Mouse (Mus musculus): ENCODE results near the gene Tmem108.

Tmem108 gene

DNA sequence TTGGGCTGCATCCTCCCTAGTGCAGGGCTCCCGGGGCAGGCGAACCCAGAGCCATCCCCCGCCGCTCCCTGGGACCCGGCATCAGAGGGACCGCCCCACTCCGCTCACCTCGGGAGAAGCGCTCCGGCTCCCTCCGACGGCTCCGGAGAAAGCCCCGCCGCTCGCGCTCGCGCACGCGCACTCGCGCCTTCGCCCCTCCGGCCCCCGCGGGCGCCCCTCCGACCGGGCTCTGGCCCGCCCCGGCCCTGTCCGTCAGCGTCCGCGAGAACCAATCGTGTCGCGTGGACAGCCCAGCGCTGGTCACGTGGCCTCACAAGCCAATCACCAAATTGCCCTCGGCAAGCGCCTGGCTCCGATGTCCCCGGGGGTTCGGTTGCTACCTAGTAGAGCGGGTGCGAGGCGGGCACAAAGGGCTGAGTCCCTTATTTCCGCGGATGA is at the start of gene Tmem108:
Gene Tmem108, minus strand, starts transcription at position 191 of the 438 bp plus-strand sequence.
- peak; percentile 79 for DNase-seq

DNA sequence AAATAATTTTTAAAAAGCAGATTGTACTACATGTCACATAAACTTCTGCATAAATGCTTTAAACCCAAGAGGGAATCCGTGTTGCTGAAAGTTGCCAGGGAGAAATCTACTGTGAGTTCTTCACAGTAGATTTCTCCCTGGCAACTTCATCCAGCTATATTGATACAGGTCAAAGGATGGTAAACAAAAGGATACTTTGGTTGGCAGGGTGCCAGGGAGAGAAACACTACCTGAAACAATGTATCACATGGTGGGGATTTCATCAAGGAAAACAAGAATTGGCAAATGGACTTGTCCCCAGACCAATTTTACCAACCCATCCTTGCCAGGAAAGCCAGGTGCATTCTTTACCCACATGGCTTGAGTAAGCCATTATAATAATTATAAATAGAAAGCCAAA is 27.4 kb upstream of the Tmem108 start:
- DNase-seq = no peak

DNA sequence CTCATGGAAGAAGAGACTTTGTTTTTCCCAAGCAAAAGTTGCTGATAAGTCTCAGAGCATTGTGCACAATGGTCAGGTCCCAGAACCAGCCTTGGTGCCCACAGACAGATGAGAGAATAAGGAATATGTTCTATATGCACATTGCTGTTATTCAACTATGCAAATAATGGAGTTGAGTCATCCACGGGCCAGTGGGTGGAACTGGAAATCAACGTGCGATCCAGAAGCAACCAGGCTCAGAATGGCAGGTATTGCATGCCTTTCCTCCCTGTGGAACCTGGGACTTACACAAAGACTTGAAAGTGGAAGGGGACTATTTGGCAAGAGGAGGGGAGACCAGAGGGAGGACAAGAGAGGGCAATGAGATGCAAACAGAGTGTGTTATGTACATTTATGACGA is 22.5 kb upstream of the Tmem108 start:
- DNase-seq = no peak

DNA sequence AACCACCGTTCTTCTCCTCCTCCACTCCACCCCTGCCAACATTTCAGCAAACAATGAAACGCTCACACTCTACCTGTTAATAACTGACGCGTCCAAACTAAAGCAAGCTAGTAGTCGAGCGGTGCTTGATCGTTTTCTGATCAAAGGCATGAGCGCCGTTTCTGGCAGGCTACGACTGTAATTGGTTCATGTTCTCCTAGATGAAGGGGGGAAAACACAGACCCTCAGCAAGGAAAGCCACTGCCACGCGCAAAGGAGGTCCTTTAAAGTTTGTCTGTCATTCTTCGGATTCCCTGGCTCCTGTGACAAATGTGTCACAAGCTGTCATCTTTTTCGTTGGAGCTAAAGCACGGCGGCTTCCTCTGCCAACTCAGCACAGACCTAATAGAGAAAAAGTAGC is 21.6 kb upstream of the Tmem108 start:
- no peak for DNase-seq

DNA sequence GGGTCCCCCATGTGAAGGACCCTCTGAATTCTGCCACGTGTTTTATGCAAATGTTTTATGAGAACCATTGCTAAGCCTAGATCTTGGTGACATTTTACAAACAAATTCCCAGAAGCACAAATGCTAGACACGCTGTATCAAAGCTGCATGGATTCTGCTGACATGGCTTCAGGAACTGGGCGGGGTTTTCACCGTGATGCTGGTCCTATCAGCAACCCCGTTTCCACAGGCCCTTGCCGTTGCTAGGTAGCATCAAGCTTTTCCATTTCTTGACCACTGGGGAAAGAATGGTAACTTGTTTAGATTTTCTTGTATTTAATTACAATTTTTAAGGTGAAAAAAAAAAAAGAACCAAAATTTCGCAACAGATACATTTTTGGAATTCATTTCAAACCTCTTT is 20.7 kb upstream of the Tmem108 start:
- DNase-seq = no peak

DNA sequence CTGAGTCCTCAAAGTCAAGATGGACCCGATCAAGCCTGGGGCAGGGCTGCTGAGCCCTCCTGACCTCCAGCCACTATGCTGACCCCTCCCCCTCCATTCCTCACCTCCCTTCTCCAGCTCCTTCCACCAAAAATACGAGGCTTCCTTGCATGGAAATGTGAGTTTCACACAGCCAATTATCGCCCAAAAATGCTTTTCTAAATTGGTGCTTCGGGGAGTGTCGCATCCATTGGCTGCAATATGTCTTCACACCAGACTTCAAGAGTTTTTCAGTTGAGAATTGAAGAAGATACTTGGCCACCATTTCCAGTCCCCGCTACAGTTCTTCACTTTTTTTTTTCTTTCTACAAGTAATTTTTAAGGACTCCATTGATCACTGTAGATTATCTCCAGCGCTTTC is 19.8 kb upstream of the Tmem108 start:
- DNase-seq = no peak

DNA sequence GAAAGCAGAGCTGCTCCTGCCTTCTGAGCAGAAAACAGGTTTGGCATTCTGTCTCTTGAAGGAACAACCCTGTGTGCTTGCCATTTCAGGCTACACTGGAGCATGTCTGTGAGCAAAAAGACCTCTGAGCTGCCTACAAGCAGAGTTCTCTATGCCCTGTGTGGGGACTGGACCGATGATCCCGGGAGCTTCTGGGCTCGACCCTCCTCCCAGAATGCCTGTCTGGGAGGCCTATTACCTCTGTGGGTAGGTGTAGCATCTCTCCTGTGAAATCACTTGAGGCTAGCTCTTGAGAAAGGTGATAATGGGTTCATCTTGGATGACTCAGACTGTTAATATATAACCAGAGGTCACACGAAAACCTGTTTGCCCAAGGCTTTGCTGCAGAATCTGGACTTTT is 19.0 kb upstream of the Tmem108 start:
- DNase-seq = no peak

DNA sequence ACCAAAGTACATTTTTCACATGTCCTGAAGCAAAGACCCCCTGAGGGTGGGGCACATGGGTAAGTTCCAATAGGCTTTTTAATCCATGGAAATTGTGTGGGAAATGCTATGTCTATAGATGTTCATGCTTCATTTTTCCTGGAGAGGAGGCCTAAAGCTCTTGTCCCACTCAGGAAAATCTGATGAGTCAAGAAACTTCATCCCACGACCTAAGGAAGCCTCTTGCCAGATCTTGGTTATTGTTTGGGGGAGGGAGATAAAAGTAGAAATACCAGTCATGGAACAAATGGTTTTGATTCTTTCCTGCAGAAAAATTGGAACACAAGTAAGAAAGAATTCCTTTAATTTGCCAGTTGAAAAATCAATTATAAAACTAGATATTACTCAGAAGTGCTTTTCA is 16.5 kb upstream of the Tmem108 start:
- no peak for DNase-seq

DNA sequence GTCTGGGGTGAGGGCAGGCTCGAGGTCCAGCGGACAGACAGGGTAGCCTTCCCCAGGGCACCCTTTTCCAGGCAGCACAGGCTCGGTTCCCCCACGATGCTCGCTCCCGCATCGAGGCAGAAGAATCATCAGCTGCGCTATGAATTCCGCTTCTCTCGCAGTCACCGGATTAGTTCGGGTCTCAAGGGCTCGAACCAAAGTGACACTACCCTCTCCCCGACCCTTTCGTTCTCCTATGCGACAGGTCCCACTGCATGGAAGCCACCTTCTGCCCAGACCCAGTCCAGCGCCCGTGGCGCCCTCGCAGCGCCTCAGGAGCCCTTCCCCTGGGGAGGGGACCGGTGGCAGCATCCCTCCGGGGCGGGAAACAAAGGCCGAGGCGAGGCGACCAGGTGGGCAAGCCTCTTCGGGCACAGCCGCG is 476 bp downstream of the Tmem108 start:
- DNase-seq = no peak

DNA sequence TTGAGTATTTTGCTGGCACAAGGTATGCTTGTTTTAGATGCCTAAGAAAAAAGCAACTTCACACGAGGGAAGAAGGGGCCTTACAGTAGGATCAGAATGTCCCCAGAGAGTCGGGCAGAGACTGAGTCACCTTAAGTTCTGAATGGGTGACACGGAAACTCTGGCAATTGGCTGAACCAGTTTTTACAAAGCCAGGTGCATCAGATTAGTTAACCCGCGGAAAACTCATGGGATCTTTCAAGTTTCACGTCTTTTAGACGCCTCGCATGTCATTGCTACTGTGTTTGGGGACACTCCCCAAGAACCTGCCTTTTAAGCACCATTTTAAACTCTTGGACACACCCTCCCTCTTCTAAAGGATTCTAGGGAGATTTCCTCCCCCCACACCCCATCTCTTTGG is 1.3 kb downstream of the Tmem108 start:
- DNase-seq = no peak

DNA sequence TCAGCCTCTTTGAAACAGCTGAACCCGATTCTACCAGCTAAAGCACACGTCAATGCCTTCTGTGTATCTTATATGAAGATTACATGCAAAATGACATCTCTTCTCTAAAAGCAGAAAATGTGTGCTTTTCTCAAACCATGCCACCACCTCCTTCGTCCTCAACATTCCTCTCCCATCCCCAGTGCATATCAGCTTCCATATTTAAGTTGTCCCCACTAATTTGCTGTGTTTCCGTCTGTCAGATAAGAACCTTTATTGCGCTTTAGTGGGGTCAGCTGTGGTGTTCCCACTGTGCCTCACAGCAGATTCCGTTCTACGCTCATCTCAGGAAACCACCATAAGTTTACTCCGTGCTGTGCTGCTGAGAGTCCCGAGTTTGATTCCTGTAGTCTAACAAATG is 1.8 kb downstream of the Tmem108 start:
- no peak for DNase-seq

DNA sequence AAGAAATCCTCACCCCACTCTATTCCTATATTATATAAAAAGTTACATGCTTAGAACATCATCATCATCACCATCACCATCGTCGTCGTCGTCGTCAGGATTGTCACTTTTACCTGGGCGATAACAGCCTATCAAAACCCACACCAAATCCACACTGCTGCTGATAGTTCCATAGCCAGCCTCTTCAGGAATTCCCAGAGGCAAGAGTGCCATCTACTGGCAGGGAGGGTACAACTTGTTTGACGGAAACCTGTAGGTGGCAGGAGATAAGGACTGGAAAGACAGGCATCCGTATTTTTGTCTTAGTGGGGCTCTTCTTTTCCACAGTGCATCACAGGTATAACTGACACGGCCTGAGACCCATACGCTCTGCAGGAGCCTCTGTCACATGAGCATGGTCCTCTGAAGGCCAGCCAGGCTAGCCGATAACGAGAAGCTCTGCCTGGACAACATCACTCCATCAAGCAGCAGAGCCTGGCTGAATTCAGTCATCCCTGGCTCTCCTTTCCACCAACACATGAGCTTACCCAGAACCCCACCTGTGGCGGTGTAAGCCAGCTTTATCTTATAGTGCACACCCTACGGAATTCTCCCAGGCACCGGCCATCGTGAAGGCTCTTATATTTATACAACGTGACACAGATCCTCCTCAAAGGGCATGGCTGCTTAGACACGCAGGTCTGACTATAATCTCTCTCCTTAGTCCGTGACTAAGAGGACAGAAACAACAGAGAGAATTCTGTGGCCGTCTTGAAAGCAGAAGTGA is 2.5 kb downstream of the Tmem108 start:
- DNase-seq = peak; percentile 66

DNA sequence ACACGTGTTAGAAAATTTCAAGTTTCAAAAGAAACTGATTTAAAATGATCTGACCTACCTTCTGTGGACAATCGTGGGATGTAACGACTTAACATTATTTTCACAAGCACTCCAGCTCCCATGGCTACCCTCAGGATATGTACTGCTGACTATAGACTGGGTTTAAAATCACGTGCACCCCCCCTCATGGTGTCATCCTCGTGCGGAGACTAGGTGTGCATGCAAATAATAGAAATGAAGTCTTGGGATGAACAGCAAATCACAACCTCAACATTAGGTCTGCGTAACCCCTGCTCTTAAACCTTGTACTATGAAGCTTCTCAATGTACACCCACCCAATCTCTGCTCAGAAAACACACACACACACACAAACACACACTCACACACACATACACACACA is 3.4 kb downstream of the Tmem108 start:
- DNase-seq = no peak

DNA sequence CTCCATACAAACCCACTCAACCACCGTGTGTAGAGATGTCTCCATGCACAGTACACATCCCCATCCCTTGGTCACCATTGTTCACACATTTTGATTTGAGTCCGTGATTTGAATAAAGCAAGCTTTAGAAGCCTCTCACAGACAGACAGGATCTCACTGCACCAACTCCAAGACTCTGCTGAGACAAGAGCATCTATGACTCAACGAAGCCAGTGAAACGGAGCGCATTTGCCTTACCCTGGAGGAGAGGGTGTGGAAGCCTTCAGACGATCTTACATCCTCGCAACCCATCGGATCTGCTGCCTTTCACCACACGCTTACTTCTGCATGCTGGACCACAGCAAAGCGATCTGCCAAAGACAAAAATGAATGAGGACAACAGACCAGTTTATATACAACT is 9.0 kb downstream of the Tmem108 start:
- DNase-seq = no peak

DNA sequence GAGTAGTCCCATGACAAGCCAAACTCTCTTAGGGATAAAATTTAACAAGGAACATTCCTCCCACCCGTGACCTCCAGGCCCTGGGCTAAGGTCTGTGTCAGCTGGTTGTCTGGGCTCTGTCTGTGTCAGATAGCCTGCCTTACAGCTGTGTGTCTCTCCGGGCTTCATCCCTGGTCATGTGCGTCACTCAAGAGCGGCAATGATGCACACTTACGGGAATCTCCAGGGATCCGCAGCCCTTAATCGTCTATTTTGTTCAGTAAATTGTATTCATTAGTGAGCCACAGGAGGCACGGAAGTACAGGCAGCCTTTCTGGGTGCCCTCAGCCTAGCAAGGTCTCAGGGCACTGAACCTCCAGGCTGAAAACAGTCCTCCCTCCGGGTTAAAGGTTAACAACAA is 10.1 kb downstream of the Tmem108 start:
- DNase-seq = no peak

DNA sequence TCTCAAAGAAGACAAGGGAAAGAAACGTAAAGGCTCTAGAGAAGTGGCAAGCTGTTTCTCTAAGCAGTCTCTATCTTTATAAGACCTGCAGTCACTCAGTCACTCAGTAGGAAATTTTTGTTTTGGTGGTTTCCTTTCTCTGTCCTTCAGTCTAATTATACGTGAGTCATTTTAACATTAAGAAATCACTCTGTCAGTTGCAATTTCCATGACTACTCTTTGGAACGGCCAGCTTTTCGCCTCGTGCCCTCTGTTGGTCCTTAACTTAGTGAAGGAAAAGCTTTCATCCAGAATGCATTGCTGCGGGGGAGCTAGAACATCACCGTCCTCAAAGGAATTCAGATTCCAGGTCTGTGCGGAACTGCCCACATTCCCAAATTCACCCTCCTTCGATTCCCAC is 11.1 kb downstream of the Tmem108 start:
- no peak for DNase-seq

DNA sequence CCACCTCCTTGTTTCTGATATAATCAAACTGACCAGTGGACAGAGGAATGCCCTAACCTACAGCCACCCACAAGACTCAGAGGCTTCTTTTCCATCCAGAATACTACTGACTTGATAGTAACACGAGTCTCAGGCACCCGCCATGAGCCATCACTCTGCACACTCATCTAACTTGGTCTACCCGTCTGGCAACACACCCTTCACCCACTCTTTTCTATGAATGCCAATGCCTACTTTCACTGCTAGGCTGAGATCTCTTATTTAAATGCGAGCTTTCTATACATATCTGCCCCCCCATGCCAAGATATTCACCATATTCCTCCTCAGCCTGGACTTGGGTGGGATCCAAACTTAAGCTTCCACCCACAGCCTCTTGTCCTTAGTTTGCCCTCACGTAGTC is 15.0 kb downstream of the Tmem108 start:
- DNase-seq = no peak

DNA sequence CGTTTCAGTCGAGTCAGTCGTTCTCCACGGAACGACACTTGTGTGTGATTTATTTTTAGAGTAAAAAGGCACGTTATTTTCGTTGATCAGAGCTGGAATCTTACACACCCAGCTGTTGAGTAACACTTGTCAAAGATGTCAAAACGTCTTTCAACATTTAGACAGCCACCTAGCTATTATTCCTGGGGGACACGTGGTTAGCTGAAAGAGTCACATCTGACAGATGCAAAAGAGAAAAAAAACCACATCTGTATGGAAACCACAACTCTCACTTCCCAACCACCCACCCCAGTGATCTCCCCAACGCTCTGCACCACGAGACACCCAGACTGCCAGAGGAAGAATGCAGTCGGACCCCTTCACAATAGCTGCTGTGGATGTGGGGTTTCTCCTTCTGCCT is 21.5 kb downstream of the Tmem108 start:
- DNase-seq = no peak

DNA sequence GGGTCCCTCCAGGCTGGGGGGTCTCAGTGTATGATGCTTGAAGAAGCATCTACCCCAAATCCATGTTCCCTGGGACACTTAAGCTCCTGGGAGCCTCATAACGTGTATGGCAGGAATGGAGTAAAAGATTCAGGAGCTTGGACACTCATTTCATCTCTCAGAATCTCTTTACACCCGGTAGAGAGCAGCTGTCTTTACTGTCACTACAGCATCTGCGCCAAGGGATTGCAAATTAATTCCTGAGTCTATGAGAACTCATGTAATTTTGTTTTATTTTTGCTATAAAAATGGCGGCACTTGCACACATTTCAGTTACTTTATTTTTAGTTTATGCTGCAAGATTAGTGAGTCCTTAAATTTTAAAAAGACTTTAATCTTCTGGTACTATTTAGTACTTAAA is 22.6 kb downstream of the Tmem108 start:
- DNase-seq = no peak

DNA sequence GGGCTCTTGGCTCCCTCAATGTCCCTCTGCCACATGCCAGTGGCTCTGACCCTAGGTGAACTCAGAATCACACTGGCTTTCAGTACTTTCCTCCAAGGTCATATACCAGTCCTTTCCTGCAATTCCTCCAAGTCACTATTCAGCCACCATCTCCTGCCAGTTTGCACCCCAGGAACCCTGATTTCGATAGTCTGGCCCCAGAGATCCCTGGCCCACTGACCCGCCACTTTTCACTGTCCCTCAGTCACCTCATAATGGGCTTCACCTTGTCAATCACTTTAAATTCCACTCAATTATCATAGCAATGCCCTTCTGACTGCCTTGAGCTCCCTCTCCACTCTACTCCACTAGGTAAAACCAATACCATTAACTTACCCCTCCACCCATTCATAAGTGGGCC is 31.9 kb downstream of the Tmem108 start:
- DNase-seq = no peak

DNA sequence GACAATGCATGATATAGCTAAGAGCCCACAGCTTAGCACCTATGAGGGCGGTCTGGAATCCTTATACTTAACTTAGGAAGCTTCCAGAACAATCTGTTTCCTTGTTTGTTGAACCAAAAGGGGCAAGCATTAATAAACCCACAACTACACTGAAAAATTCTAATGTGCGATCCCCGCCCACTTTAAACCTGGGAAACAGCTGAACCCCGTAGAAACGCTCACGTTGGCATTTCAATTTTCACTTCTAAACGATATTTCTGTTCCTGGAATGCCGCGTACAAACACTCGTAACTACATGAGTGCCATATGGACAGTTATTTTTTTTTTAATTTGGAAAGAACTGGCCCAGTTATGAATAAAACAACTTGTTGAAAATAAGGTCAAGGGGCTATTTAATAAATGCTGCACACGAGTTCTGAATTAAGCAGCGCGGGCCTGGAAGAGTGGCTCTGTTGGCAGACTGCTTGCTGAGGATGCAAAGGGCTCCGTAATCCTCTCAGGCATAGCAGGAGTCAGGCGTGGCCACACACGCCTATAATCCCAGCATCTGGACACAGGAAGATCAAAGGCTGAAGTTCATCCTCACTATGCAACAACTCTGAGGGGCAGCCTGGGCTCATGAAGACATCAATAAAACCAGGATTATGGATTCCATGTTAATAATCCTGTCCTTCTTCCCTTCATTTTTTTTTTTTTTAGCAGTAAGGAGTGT is 34.7 kb downstream of the Tmem108 start:
- no peak for DNase-seq

DNA sequence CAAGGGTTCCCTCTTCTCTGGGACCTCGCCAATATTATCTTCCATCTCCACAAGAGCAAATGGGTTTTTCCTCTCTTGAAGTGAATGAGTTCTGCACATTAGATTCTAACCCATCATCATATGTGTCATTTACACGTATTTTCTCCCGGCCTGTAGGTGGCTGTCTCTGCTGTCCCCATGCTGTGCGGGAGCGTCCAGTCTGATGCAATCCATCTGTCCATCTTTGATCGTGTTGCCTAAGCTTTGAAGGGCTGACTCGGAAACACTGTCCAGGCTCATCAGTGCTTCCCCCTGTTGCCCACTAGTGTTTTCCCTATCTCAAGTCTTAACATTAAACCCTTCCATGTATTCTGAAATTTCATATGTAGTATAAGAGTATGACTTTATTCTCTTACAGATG is 36.1 kb downstream of the Tmem108 start:
- DNase-seq = no peak

DNA sequence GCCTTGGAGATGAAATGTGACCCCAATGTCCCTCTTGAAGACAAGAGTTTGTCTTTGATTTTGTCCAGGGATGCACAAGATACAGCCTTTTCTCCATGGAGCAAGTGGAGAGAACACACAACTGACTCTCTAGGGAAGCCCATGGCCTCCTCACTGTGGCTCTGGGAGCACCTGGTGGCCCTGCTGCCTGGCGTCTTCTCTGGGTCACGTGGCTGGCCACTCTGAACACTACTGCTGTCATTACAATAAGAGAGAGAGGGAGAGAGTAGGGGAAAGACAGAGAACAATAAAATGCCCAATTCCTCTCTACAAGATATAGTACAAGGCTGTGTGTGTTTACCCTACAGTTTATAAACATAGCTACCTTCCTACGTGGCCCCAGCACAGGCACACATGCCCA is 40.2 kb downstream of the Tmem108 start:
- no peak for DNase-seq

DNA sequence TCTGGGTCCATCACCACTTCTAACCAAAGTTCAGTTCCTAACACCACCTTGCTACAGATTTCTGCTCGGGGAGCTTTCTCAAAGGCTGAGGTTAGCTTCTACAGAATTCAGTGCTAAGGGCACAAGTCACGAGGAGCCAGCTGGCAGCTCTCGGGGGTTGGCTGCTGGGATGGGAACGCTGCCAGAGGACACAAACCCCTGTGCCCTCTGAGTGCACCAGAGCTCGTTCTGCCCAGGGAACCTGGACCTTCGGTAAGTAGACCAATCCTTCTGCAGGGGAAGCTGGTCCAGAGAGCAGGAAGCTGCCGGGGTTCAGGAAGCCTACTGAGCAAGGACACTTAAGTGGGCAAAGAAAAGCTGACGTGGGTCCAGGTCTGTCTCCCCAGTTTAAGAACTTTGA is 40.6 kb downstream of the Tmem108 start:
- no peak for DNase-seq

DNA sequence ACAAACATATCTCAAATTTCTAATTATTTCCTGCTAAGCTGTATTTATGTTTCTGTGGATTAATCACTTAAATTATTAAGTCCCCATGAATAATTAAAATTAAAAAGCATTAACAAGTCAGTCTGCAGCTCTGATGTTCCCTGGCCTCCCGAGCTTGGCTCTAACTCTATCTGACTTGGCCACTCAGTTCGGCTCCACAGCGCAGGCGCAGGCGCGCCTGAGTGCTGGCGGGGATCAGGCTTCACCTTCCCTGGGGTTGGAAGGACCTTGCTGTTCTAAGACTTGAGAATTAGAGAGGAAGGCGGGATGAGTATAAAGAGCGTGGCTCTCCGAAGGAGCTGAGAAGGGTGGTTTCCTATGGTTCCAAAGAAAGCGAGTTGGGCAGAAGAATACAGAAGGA is 41.6 kb downstream of the Tmem108 start:
- DNase-seq = no peak
